Mouse (Mus musculus) lung, embryonic 16.5 days (tissue): ENCODE data around the gene Papola. TPM values are rescaled to one million over a fixed set of nuclear protein-coding genes. Genes with fewer than 3 reads are reported as not detected.

Experiments
- ATAC-seq: fragments of 200-750 bp; cut with Nextera tagmentation; 2 replicates; pipeline ENCODE4 v1.8.0; 2017; ENCODE audit warnings: low read depth, mild to moderate bottlenecking, moderate library complexity
- H3K27ac ChIP-seq: fragments of 300-500 bp; sonication (generic); 2 replicates; pipeline ENCODE4 v1.5.1; 2014; ENCODE audit warnings: mild to moderate bottlenecking, control low read depth, low read length
- H3K27me3 ChIP-seq: fragments of 300-500 bp; sonication (generic); 2 replicates; pipeline ENCODE4 v1.6.1; 2014; ENCODE audit warnings: low read depth, low read length, mixed read lengths; ENCODE audit not compliant: control insufficient read depth, insufficient read depth
- H3K36me3 ChIP-seq: fragments of 300-500 bp; sonication (generic); 2 replicates; pipeline ENCODE4 v1.6.1; 2014; ENCODE audit warnings: low read length; ENCODE audit not compliant: control insufficient read depth, insufficient read depth
- H3K4me1 ChIP-seq: fragments of 300-500 bp; sonication (generic); replicated peaks from 2 replicates; pipeline ENCODE4 v1.6.1; 2014; ENCODE audit warnings: low read length, mixed read lengths; ENCODE audit not compliant: control insufficient read depth, insufficient read depth
- H3K4me2 ChIP-seq: fragments of 300-500 bp; sonication (generic); 2 replicates; pipeline ENCODE4 v1.6.1; 2014; ENCODE audit warnings: low read depth, low read length, control low read depth
- H3K4me3 ChIP-seq: fragments of 300-500 bp; sonication (generic); 2 replicates; pipeline ENCODE4 v1.5.1; 2014; ENCODE audit warnings: mild to moderate bottlenecking, low read length, control low read depth
- H3K9ac ChIP-seq: fragments of 300-500 bp; sonication (generic); 2 replicates; pipeline ENCODE4 v1.6.1; 2014; ENCODE audit warnings: low read length, control low read depth
- H3K9me3 ChIP-seq: fragments of 300-500 bp; sonication (generic); 2 replicates; pipeline ENCODE4 v1.6.1; 2016; ENCODE audit warnings: low read length; ENCODE audit not compliant: control insufficient read depth
- WGBS: fragments of 180-500 bp; shearing (Covaris S2); extraction: QIAGEN DNeasy Blood & Tissue Kit; methylation state at CpG from one replicate; pipeline ENCODE4 v1.1.7; 2014; 5-methylcytosine and 5-hydroxymethylcytosine counted together
- microRNA-seq: library from miRNA; unstranded; fragments of <30 nt; microRNA quantifications from one replicate; pipeline ENCODE4, GENCODE M21; 2016
- polyA plus RNA-seq: library from polyadenylated mRNA; unstranded; fragments of >200 nt; fragmentation: Nextera tagmentation; extraction: Ambion mirVana; gene quantifications from 2 replicates; pipeline ENCODE4 v1.2.1, GENCODE M21; 2015

Papola gene
- polyA plus RNA-seq, 1 experiment from 2014 or later, result 188 TPM

- H3K27ac ChIP-seq, result no peak overlapping the region
- no peaks in the 10 kb centered on the region for H3K9me3 ChIP-seq
- H3K4me1 ChIP-seq, result no peaks in the 10 kb centered on the region
- no peak overlapping the region for H3K4me3 ChIP-seq
- H3K27me3 ChIP-seq, result no peaks in the 10 kb centered on the region
- H3K9ac ChIP-seq, result no peak overlapping the region
- WGBS, result 76% methylated on average over 12 of the region's 12 CpGs
- H3K36me3 ChIP-seq, result no peaks in the 10 kb centered on the region
- ATAC-seq, result no peak
- no peak overlapping the region for H3K4me2 ChIP-seq
Measured at GRCm38 (mm10) chr12:105883799-105884514, 99.5 kb downstream of the Papola start.

- no peaks in the 10 kb centered on the region for H3K9me3 ChIP-seq
- no peaks in the 10 kb centered on the region for H3K27me3 ChIP-seq
- no peak overlapping the region for H3K9ac ChIP-seq
- H3K4me2 ChIP-seq, result no peak overlapping the region
- no peak for ATAC-seq
- no peak overlapping the region for H3K4me3 ChIP-seq
- no peak overlapping the region for H3K27ac ChIP-seq
- 42% methylated on average over 22 of the region's 22 CpGs for WGBS
- no peaks in the 10 kb centered on the region for H3K4me1 ChIP-seq
- H3K36me3 ChIP-seq, result no peaks in the 10 kb centered on the region
Measured at GRCm38 (mm10) chr12:105884515-105885323, 100.2 kb downstream of the Papola start.

Small RNAs within 50 kb of the gene (microRNA-seq; reads per million reads assigned to microRNA genes)
- gene Gm22120, result 0.59 reads per million

Other genes with a start within 250 kb of the Papola start
- 1.3 and 1.6 TPM in 2 replicates for gene Bdkrb2, start 221.5 kb upstream of the Papola start, polyA plus RNA-seq
- not detected in 2 replicates for gene Bdkrb1, start 181.6 kb upstream of the Papola start, polyA plus RNA-seq
- gene Gskip, start 99.9 kb upstream of the Papola start, polyA plus RNA-seq, result 27.1 and 29.1 TPM in 2 replicates
- 10.6 and 11.1 TPM in 2 replicates for gene Atg2b, start 99.5 kb upstream of the Papola start, polyA plus RNA-seq
- 2.8 and 3.1 TPM in 2 replicates for gene Ak7, start 78.7 kb upstream of the Papola start, polyA plus RNA-seq
- 67.7 and 71.6 TPM in 2 replicates for gene Vrk1, start 225.5 kb downstream of the Papola start, polyA plus RNA-seq